Mouse (Mus musculus) heart, adult 2 months (tissue): ENCODE measurements at regions not wholly inside any gene's neighbourhood (a gene's known extent, or its start where the extent isn't known, plus 50 kb on each side); places are given as distances from the start of the nearest gene placed in this dataset.

ENCODE experiments used
- DNase-seq, 2 experiments: peaks; one replicate each; pipeline ENCODE4 v3.0.0; 2021
- H3K27ac ChIP-seq: fragments of 200-600 bp; 2 replicates; pipeline ENCODE4 v1.8.1; 2022
- H3K27me3 ChIP-seq: fragments of 200-500 bp; 2 replicates; pipeline ENCODE4 v1.6.1; 2012; ENCODE audit warnings: mild to moderate bottlenecking, low read length, inconsistent platforms, mixed read lengths; ENCODE audit not compliant: control insufficient read depth, insufficient read depth
- H3K36me3 ChIP-seq: fragments of 200-500 bp; 2 replicates; pipeline ENCODE4 v1.6.1; 2012; ENCODE audit warnings: low read length, inconsistent platforms; ENCODE audit not compliant: control insufficient read depth, insufficient read depth
- H3K4me1 ChIP-seq: fragments of 200-500 bp; 2 replicates; pipeline ENCODE4 v1.6.1; 2011; ENCODE audit warnings: low read length; ENCODE audit not compliant: control insufficient read depth, insufficient read depth
- H3K4me3 ChIP-seq: fragments of 200-600 bp; 2 replicates; pipeline ENCODE4 v1.8.1; 2022
- H3K79me2 ChIP-seq: fragments of 200-500 bp; replicated peaks from 2 replicates; pipeline ENCODE4 v1.6.1; 2012; ENCODE audit warnings: mild to moderate bottlenecking, inconsistent platforms, low read length, moderate library complexity, mixed read lengths; ENCODE audit not compliant: control insufficient read depth, insufficient read depth
- H3K9ac ChIP-seq: fragments of 200-500 bp; 2 replicates; pipeline ENCODE4 v1.6.1; 2012; ENCODE audit warnings: low read depth, mild to moderate bottlenecking, control low read depth, inconsistent platforms, low read length, mixed read lengths
- CTCF ChIP-seq: fragments of 200-600 bp; IDR thresholded peaks from 2 replicates; pipeline ENCODE4 v1.8.1; 2022; ENCODE audit warnings: antibody characterized with exemption, mild to moderate bottlenecking, moderate library complexity
- EP300 ChIP-seq: fragments of 200-500 bp; IDR thresholded peaks from 2 replicates; pipeline ENCODE4 v1.6.1; 2011; ENCODE audit warnings: low read depth, low read length, control low read depth; ENCODE audit not compliant: insufficient read depth
- POLR2A ChIP-seq: fragments of 200-500 bp; IDR thresholded peaks from 2 replicates; pipeline ENCODE4 v1.6.1; 2011; ENCODE audit warnings: mild to moderate bottlenecking, low read depth, low read length, control low read depth; ENCODE audit not compliant: insufficient read depth
- WGBS: fragments of 180-500 bp; shearing (Covaris S2); methylation state at CpG from one replicate; pipeline ENCODE4 v1.1.7; 2018; 5-methylcytosine and 5-hydroxymethylcytosine counted together
- intact Hi-C: fragments of 180-260 bp; cut with DNase I; formaldehyde crosslinking; loops from one replicate; pipeline ENCODE4 v1.15.1; 2025

GRCm38 (mm10) chr15:42252730-42253330 lies 2118.7 kb downstream of the 9330182O14Rik start:
- Histone ChIP-seq H3K27ac (no peak overlapping the region), H3K36me3 (no peaks in the 10 kb centered on the region), H3K9ac (no peak overlapping the region), H3K4me1 (no peaks in the 10 kb centered on the region), H3K4me3 (no peak overlapping the region), H3K27me3 (no peaks in the 10 kb centered on the region), H3K79me2 (no peaks in the 10 kb centered on the region)
- TF ChIP-seq EP300: no peak
- no peak for TF ChIP-seq CTCF
- TF ChIP-seq POLR2A: no peak
- 56% methylated on average over 2 of the region's 2 CpGs for WGBS
- intact Hi-C loops: no loop called here
- no peak for DNase-seq

GRCm38 (mm10) chr15:42256343-42256742 lies 2122.2 kb downstream of the 9330182O14Rik start:
- intact Hi-C loops: no loop called here
- DNase-seq: no peak
- Histone ChIP-seq H3K4me1 (no peaks in the 10 kb centered on the region), H3K9ac (no peak overlapping the region), H3K4me3 (no peak overlapping the region), H3K79me2 (no peaks in the 10 kb centered on the region), H3K36me3 (no peaks in the 10 kb centered on the region), H3K27ac (no peak overlapping the region), H3K27me3 (no peaks in the 10 kb centered on the region)
- TF ChIP-seq CTCF (no peak), EP300 (no peak), POLR2A (no peak)
- WGBS: 73% methylated on average over 2 of the region's 2 CpGs

GRCm38 (mm10) chr15:42275117-42275516 lies 2141.0 kb downstream of the 9330182O14Rik start:
- 71% methylated on average over 1 of the region's 1 CpGs for WGBS

GRCm38 (mm10) chr15:42277247-42277646 lies 2143.1 kb downstream of the 9330182O14Rik start:
- 39% methylated on average over 2 of the region's 2 CpGs for WGBS
- Histone ChIP-seq H3K36me3 (no peaks in the 10 kb centered on the region), H3K27me3 (no peaks in the 10 kb centered on the region), H3K9ac (no peak overlapping the region), H3K79me2 (no peaks in the 10 kb centered on the region), H3K27ac (no peak overlapping the region), H3K4me1 (no peaks in the 10 kb centered on the region), H3K4me3 (no peak overlapping the region)
- DNase-seq: no peak
- TF ChIP-seq EP300 (no peak), POLR2A (no peak), CTCF (no peak)
- intact Hi-C loops: no loop called here

More at GRCm38 (mm10) chr15:42275117-42275516, 2141.0 kb downstream of the 9330182O14Rik start:
- Histone ChIP-seq H3K27me3 (no peaks in the 10 kb centered on the region), H3K27ac (no peak overlapping the region), H3K4me3 (no peak overlapping the region), H3K4me1 (no peaks in the 10 kb centered on the region), H3K36me3 (no peaks in the 10 kb centered on the region), H3K9ac (no peak overlapping the region), H3K79me2 (no peaks in the 10 kb centered on the region)
- DNase-seq: no peak
- TF ChIP-seq CTCF (no peak), POLR2A (no peak), EP300 (no peak)
- intact Hi-C loops: no loop called here

- H3K9ac ChIP-seq: no peak overlapping the region
- no peaks in the 10 kb centered on the region for H3K36me3 ChIP-seq
- no peaks in the 10 kb centered on the region for H3K4me1 ChIP-seq
- no peak overlapping the region for H3K27ac ChIP-seq
- TF ChIP-seq POLR2A (no peak), CTCF (no peak), EP300 (no peak)
- 94% methylated on average over 3 of the region's 3 CpGs for WGBS
- H3K4me3 ChIP-seq: no peak overlapping the region
- intact Hi-C loops: no loop called here
- no peaks in the 10 kb centered on the region for H3K79me2 ChIP-seq
- no peaks in the 10 kb centered on the region for H3K27me3 ChIP-seq
- no peak for DNase-seq
These were observed 2146.6 kb downstream of the 9330182O14Rik start for GRCm38 (mm10) chr15:42280810-42281209.

GRCm38 (mm10) chr15:42296406-42296805 lies 2162.2 kb downstream of the 9330182O14Rik start:
- H3K4me3 ChIP-seq: no peak overlapping the region
- no peaks in the 10 kb centered on the region for H3K27me3 ChIP-seq
- intact Hi-C loops: no loop called here
- no peaks in the 10 kb centered on the region for H3K79me2 ChIP-seq
- DNase-seq: no peak
- no peaks in the 10 kb centered on the region for H3K4me1 ChIP-seq
- WGBS: 28% methylated on average over 4 of the region's 4 CpGs
- H3K9ac ChIP-seq: no peak overlapping the region
- TF ChIP-seq POLR2A: no peak
- no peak overlapping the region for H3K27ac ChIP-seq
- no peaks in the 10 kb centered on the region for H3K36me3 ChIP-seq
